Mouse (Mus musculus): ENCODE measurements around the gene Pcbp4. TPM values are rescaled to one million over a fixed set of nuclear protein-coding genes. Genes with fewer than 3 reads are reported as not detected.

Pcbp4 gene
- polyA plus RNA-seq, 1 experiment from 2014 or later: 16.8 TPM

- no peak within 1 kb of the TSS for H3K4me3 ChIP-seq (ENCODE audit: low read depth, low read length)
- no peak for ATAC-seq (ENCODE audit: low FRiP score, low TSS enrichment)
- 91% methylated on average over 6 of the region's 6 CpGs for WGBS
These were observed 46.6 kb downstream of the Pcbp4 start, which contains the start of gene Iqcf1 for GRCm38 (mm10) chr9:106499667-106500066. Gene Iqcf1 (plus strand): TSS chr9:106499967.

GRCm38 (mm10) chr9:106501846-106502245 is 48.8 kb downstream of the Pcbp4 start:
- Histone ChIP-seq H3K27ac (replicated peaks) (no peak overlapping the region), H3K4me2 (replicated peaks; ENCODE audit: low read depth) (no peak overlapping the region), H3K9ac (ENCODE audit: low read length) (no peak overlapping the region), H3K36me3 (ENCODE audit: control insufficient read depth, insufficient read depth, low read length) (no peaks in the 10 kb centered on the region), H3K4me3 (ENCODE audit: low read depth, low read length) (no peak overlapping the region), H3K9me3 (ENCODE audit: control insufficient read depth, low read length) (no peaks in the 10 kb centered on the region), H3K27me3 (ENCODE audit: control insufficient read depth, insufficient read depth, low read length) (no peaks in the 10 kb centered on the region), H3K4me1 (replicated peaks; ENCODE audit: control insufficient read depth, insufficient read depth) (no peaks in the 10 kb centered on the region)
- TF ChIP-seq EP300 (optimal IDR thresholded peaks at IDR 0.05): no peak
- TF ChIP-seq CTCF (IDR thresholded peaks at IDR 0.05; ENCODE audit: low read depth): no peak
- ATAC-seq (ENCODE audit: low FRiP score, low TSS enrichment): no peak
- WGBS: 87% methylated on average over 22 of the region's 22 CpGs
- no peak for DNase-seq (ENCODE audit: low spot score)

More at GRCm38 (mm10) chr9:106499667-106500066, 46.6 kb downstream of the Pcbp4 start, which contains the start of gene Iqcf1:
- Histone ChIP-seq H3K27me3 (ENCODE audit: control insufficient read depth, insufficient read depth, low read length) (no peaks in the 10 kb centered on the region), H3K36me3 (ENCODE audit: control insufficient read depth, insufficient read depth, low read length) (no peaks in the 10 kb centered on the region), H3K9ac (ENCODE audit: low read length) (no peak within 1 kb of the TSS), H3K9me3 (ENCODE audit: control insufficient read depth, low read length) (no peaks in the 10 kb centered on the region), H3K4me1 (replicated peaks; ENCODE audit: control insufficient read depth, insufficient read depth) (no peaks in the 10 kb centered on the region), H3K4me2 (replicated peaks; ENCODE audit: low read depth) (no peak within 1 kb of the TSS), H3K27ac (replicated peaks) (no peak within 1 kb of the TSS)
- no peak for TF ChIP-seq EP300 (optimal IDR thresholded peaks at IDR 0.05)
- TF ChIP-seq CTCF (IDR thresholded peaks at IDR 0.05; ENCODE audit: low read depth): no peak
- no peak for DNase-seq (ENCODE audit: low spot score)

- 71% methylated on average over 6 of the region's 6 CpGs for WGBS
These were observed 51.2 kb downstream of the Pcbp4 start for GRCm38 (mm10) chr9:106504246-106504645.

GRCm38 (mm10) chr9:106509356-106509755 is 56.3 kb downstream of the Pcbp4 start:
- Histone ChIP-seq H3K4me2 (replicated peaks; ENCODE audit: low read depth) (no peak overlapping the region), H3K27ac (replicated peaks) (no peak overlapping the region), H3K36me3 (ENCODE audit: control insufficient read depth, insufficient read depth, low read length) (no peaks in the 10 kb centered on the region), H3K27me3 (ENCODE audit: control insufficient read depth, insufficient read depth, low read length) (no peaks in the 10 kb centered on the region), H3K4me3 (ENCODE audit: low read depth, low read length) (no peak overlapping the region), H3K9ac (ENCODE audit: low read length) (no peak overlapping the region), H3K9me3 (ENCODE audit: control insufficient read depth, low read length) (no peaks in the 10 kb centered on the region), H3K4me1 (replicated peaks; ENCODE audit: control insufficient read depth, insufficient read depth) (no peaks in the 10 kb centered on the region)
- TF ChIP-seq EP300 (optimal IDR thresholded peaks at IDR 0.05) (no peak), CTCF (IDR thresholded peaks at IDR 0.05; ENCODE audit: low read depth) (no peak)
- ATAC-seq (ENCODE audit: low FRiP score, low TSS enrichment) (no peak), DNase-seq (ENCODE audit: low spot score) (no peak)
- WGBS: 91% methylated on average over 10 of the region's 10 CpGs

More at GRCm38 (mm10) chr9:106504246-106504645, 51.2 kb downstream of the Pcbp4 start:
- DNase-seq (ENCODE audit: low spot score) (no peak), ATAC-seq (ENCODE audit: low FRiP score, low TSS enrichment) (no peak)
- Histone ChIP-seq H3K27ac (replicated peaks) (no peak overlapping the region), H3K4me2 (replicated peaks; ENCODE audit: low read depth) (no peak overlapping the region), H3K4me1 (replicated peaks; ENCODE audit: control insufficient read depth, insufficient read depth) (no peaks in the 10 kb centered on the region), H3K9me3 (ENCODE audit: control insufficient read depth, low read length) (no peaks in the 10 kb centered on the region), H3K4me3 (ENCODE audit: low read depth, low read length) (no peak overlapping the region), H3K9ac (ENCODE audit: low read length) (no peak overlapping the region), H3K27me3 (ENCODE audit: control insufficient read depth, insufficient read depth, low read length) (no peaks in the 10 kb centered on the region), H3K36me3 (ENCODE audit: control insufficient read depth, insufficient read depth, low read length) (no peaks in the 10 kb centered on the region)
- no peak for TF ChIP-seq EP300 (optimal IDR thresholded peaks at IDR 0.05)
- TF ChIP-seq CTCF (IDR thresholded peaks at IDR 0.05; ENCODE audit: low read depth): no peak

- DNase-seq (ENCODE audit: low spot score): no peak
- Histone ChIP-seq H3K9ac (ENCODE audit: low read length) (no peak overlapping the region), H3K4me3 (ENCODE audit: low read depth, low read length) (no peak overlapping the region), H3K4me2 (replicated peaks; ENCODE audit: low read depth) (no peak overlapping the region), H3K4me1 (replicated peaks; ENCODE audit: control insufficient read depth, insufficient read depth) (no peaks in the 10 kb centered on the region), H3K9me3 (ENCODE audit: control insufficient read depth, low read length) (no peaks in the 10 kb centered on the region), H3K27ac (replicated peaks) (no peak overlapping the region), H3K27me3 (ENCODE audit: control insufficient read depth, insufficient read depth, low read length) (no peaks in the 10 kb centered on the region), H3K36me3 (ENCODE audit: control insufficient read depth, insufficient read depth, low read length) (no peaks in the 10 kb centered on the region)
- WGBS: 59% methylated on average over 13 of the region's 13 CpGs
- no peak for ATAC-seq (ENCODE audit: low FRiP score, low TSS enrichment)
- no peak for TF ChIP-seq EP300 (optimal IDR thresholded peaks at IDR 0.05)
- no peak for TF ChIP-seq CTCF (IDR thresholded peaks at IDR 0.05; ENCODE audit: low read depth)
These were observed 59.8 kb downstream of the Pcbp4 start for GRCm38 (mm10) chr9:106512729-106513450.

- Histone ChIP-seq H3K27ac (replicated peaks) (no peak overlapping the region), H3K27me3 (ENCODE audit: control insufficient read depth, insufficient read depth, low read length) (no peaks in the 10 kb centered on the region), H3K9ac (ENCODE audit: low read length) (no peak overlapping the region), H3K4me1 (replicated peaks; ENCODE audit: control insufficient read depth, insufficient read depth) (no peaks in the 10 kb centered on the region), H3K4me2 (replicated peaks; ENCODE audit: low read depth) (no peak overlapping the region), H3K4me3 (ENCODE audit: low read depth, low read length) (no peak overlapping the region), H3K9me3 (ENCODE audit: control insufficient read depth, low read length) (no peaks in the 10 kb centered on the region), H3K36me3 (ENCODE audit: control insufficient read depth, insufficient read depth, low read length) (no peaks in the 10 kb centered on the region)
- ATAC-seq (ENCODE audit: low FRiP score, low TSS enrichment) (no peak), DNase-seq (ENCODE audit: low spot score) (no peak)
- TF ChIP-seq CTCF (IDR thresholded peaks at IDR 0.05; ENCODE audit: low read depth) (no peak), EP300 (optimal IDR thresholded peaks at IDR 0.05) (no peak)
- 78% methylated on average over 6 of the region's 6 CpGs for WGBS
These were observed 60.5 kb downstream of the Pcbp4 start for GRCm38 (mm10) chr9:106513566-106513965.

Other genes with a start within 250 kb of the Pcbp4 start
- gene Tlr9, start 230.7 kb upstream of the Pcbp4 start, polyA plus RNA-seq (2015; fragmentation: Nextera tagmentation; extraction: Ambion mirVana): 0.05 and 0.07 TPM in 2 replicates
- 145 and 152 TPM in 2 replicates for gene Alas1, start 204.6 kb upstream of the Pcbp4 start, polyA plus RNA-seq (2015; fragmentation: Nextera tagmentation; extraction: Ambion mirVana)
- 13.0 and 13.3 TPM in 2 replicates for gene Poc1a, start 172.2 kb upstream of the Pcbp4 start, polyA plus RNA-seq (2015; fragmentation: Nextera tagmentation; extraction: Ambion mirVana)
- 12.3 and 12.7 TPM in 2 replicates for gene Dusp7, start 84.7 kb upstream of the Pcbp4 start, polyA plus RNA-seq (2015; fragmentation: Nextera tagmentation; extraction: Ambion mirVana)
- gene Rpl29, start 23.8 kb upstream of the Pcbp4 start, polyA plus RNA-seq (2015; fragmentation: Nextera tagmentation; extraction: Ambion mirVana): 810 and 847 TPM in 2 replicates
- gene Acy1, start 15.0 kb upstream of the Pcbp4 start, polyA plus RNA-seq (2015; fragmentation: Nextera tagmentation; extraction: Ambion mirVana): 20.7 and 23.9 TPM in 2 replicates
- 39.0 and 46.0 TPM in 2 replicates for gene Abhd14b, start 5.8 kb upstream of the Pcbp4 start, polyA plus RNA-seq (2015; fragmentation: Nextera tagmentation; extraction: Ambion mirVana)
- gene Abhd14a, start 5.6 kb upstream of the Pcbp4 start, polyA plus RNA-seq (2015; fragmentation: Nextera tagmentation; extraction: Ambion mirVana): 23.1 and 23.2 TPM in 2 replicates
- 0.15 and 0.23 TPM in 2 replicates for gene Gpr62, start 12.6 kb downstream of the Pcbp4 start, polyA plus RNA-seq (2015; fragmentation: Nextera tagmentation; extraction: Ambion mirVana)
- gene Rrp9, start 22.7 kb downstream of the Pcbp4 start, polyA plus RNA-seq (2015; fragmentation: Nextera tagmentation; extraction: Ambion mirVana): 22.4 and 23.3 TPM in 2 replicates
- 5.8 TPM in 2 replicates for gene Parp3, start 23.7 kb downstream of the Pcbp4 start, polyA plus RNA-seq (2015; fragmentation: Nextera tagmentation; extraction: Ambion mirVana)
- gene Iqcf1, start 46.7 kb downstream of the Pcbp4 start, polyA plus RNA-seq (2015; fragmentation: Nextera tagmentation; extraction: Ambion mirVana): not detected in 2 replicates
- not detected in 2 replicates for gene Iqcf5, start 61.3 kb downstream of the Pcbp4 start, polyA plus RNA-seq (2015; fragmentation: Nextera tagmentation; extraction: Ambion mirVana)
- not detected in 2 replicates for gene Iqcf3, start 108.3 kb downstream of the Pcbp4 start, polyA plus RNA-seq (2015; fragmentation: Nextera tagmentation; extraction: Ambion mirVana)
- not detected in 2 replicates for gene Iqcf4, start 117.7 kb downstream of the Pcbp4 start, polyA plus RNA-seq (2015; fragmentation: Nextera tagmentation; extraction: Ambion mirVana)
- not detected in 2 replicates for gene Iqcf6, start 173.3 kb downstream of the Pcbp4 start, polyA plus RNA-seq (2015; fragmentation: Nextera tagmentation; extraction: Ambion mirVana)
- gene Grm2, start 202.8 kb downstream of the Pcbp4 start, polyA plus RNA-seq (2015; fragmentation: Nextera tagmentation; extraction: Ambion mirVana): 0.11 TPM in 1 of 2 replicates, not detected in the other
- gene Tex264, start 232.6 kb downstream of the Pcbp4 start, polyA plus RNA-seq (2015; fragmentation: Nextera tagmentation; extraction: Ambion mirVana): 79.7 and 87.8 TPM in 2 replicates